Mouse (Mus musculus) testis, adult 10 weeks (tissue): ENCODE results near the gene Ric8a. TPM values are rescaled to one million over a fixed set of nuclear protein-coding genes. Genes with fewer than 3 reads are reported as not detected.

Source experiments
- polyA plus RNA-seq: library from polyadenylated mRNA; stranded (reverse); fragments of 350-450 nt; fragmentation: Illumina TruSeq; extraction: RNeasy Lipid Tissue Mini Kit (QIAGEN cat#74804); gene quantifications from one replicate; pipeline ENCODE4 v1.2.3, GENCODE M21; 2014; ENCODE audit warnings: low read depth, low replicate concordance

Ric8a gene
- 2.5 TPM for polyA plus RNA-seq

DNA sequence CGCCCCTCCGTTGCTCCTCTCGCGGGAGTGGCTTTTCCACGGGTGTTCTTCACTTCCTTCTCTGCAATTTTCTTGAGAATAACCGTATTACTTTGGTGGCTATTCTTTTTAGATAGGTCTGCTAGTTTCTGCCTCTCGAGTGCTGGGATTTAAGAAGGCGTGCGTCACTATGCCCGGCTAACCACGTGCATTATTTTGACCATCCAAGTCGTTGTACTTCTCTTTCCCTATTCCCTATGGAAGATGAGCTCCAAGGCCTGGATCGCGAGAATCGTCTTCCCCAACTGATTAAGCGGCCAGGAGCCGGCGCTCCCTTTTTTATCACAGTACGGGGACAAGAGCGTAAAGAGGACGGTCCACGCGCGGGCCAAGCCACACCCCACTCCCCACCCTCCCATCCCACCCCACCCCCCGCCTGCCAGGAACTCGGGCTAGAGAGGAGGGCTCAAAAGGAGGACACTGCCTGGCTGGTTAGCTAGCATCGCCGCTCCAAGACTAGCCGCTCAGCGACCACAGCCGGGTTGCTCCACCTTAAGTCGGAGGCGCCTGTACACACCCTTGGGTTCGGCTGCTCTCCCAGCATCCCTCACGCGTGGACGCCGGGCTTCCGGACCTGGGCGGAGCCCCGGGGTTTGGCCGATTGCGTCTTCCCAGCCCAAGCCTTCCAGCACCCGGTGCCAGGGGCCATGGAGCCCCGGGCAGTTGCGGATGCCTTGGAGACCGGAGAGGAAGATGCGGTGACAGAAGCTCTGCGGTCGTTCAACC lies at the start of gene Ric8a:
TSS of gene Ric8a (plus strand) at position 173 of the 765 bp plus-strand sequence.

DNA sequence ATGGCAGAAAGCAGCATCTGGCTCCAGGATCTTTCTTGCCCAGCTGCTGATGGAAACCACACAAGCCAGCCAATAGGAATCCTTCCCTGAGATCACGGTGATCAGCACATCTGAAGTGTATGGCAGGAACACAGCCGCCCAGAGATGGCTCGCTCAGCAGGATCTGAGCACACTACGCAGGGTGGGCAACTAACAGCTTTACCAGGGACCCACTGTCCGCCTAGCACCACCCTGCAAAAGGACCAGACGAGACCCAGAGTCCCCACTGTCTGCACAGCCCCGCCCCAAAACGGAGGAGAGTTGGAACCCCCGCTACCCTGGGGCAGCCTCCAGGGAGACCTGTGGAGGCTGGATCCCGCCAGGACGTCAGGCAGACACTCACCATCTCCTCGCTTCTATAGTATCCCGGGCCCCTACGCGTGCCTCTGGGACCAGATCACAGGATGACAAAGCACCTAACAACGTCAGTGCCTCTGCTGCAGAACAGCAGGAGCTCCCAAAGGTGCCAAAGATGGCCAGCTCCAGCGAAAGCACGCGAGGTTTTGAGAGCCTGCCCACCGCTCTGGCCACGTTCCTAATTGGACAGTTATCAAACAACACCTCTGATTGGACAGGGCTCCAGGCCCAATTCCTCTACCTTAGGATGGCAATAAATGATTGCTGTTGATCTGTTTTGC lies 35.0 kb upstream of the Ric8a start, which contains the start of gene Zfp941:
TSS of gene Zfp941 (minus strand) at position 526 of the 677 bp plus-strand sequence.

DNA sequence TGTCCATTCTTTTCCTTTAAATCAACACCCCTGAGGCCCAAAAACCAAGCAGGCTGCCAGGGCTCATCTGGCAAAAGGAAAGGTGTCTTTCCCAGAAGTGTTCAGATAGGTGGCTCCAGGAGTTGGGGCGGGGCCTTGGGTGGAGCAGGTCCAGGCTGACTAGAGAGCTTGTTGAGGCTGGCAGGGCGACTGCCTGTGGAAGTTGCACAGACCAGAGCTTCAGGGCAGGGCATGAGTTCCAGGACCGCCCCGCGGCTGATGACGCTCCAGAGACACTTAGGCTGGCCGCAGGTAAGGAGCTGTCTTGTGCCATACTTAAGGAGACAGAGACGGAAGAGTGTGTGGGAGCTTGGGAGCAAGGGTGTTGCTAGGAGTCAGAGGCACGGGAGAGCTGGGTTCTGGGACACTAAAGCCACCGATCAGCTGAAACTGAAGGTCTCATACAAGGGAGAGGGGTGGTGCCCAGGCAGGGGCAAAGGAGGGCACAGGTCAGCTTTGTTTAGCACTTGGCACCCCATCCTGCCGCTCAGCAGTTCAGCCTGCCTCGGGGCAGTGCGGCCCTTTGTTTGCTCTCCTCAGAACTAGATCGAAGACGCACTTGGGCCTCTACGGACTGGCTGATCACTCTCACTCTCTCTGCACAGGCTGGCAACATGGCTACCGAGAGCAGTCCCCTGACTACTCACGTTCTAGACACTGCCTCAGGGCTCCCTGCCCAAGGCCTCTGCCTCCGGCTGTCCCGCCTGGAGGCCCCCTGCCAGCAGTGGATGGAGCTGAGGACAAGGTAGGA lies 21.6 kb upstream of the Ric8a start, which contains the start of gene Urah:
TSS of gene Urah (plus strand) at position 51 of the 790 bp plus-strand sequence.

DNA sequence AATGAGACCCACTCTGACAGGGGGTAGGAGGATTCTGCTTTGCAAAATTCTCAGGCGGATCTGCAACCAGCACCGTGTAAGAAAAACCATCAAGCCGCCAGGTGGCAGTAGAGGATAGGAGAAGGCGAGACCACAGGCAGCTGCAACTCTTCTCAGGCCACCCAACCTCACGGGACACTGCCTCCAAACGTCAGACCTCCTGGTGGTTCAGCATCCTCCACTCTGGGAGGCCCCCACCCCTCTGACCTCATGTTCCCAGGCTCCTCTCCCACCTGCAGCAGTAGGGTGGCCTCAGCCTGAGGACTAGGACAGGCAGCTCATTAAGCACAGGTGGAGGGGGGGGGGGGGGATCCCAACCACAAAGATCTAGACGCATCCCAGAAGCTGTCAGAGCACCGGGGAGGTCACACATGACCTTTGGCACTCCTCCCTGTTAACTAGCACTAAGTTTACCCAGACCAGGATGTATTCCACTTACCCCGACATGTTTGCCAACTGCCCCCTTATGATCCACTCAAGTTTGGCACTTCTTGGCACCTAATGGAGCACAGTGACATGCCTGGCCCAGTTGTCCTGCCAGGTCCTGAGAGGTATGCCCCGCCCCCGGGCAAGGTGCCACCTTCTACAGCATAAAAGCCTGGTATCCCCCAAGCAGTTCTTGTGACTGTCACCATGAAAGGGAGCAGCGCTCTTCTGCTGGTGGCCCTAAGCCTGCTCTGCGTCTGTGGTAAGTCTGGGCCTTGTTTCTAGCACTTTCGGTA lies 11.7 kb upstream of the Ric8a start, which contains the start of gene Scgb1c1:
TSS of gene Scgb1c1 (plus strand) at position 643 of the 761 bp plus-strand sequence.

DNA sequence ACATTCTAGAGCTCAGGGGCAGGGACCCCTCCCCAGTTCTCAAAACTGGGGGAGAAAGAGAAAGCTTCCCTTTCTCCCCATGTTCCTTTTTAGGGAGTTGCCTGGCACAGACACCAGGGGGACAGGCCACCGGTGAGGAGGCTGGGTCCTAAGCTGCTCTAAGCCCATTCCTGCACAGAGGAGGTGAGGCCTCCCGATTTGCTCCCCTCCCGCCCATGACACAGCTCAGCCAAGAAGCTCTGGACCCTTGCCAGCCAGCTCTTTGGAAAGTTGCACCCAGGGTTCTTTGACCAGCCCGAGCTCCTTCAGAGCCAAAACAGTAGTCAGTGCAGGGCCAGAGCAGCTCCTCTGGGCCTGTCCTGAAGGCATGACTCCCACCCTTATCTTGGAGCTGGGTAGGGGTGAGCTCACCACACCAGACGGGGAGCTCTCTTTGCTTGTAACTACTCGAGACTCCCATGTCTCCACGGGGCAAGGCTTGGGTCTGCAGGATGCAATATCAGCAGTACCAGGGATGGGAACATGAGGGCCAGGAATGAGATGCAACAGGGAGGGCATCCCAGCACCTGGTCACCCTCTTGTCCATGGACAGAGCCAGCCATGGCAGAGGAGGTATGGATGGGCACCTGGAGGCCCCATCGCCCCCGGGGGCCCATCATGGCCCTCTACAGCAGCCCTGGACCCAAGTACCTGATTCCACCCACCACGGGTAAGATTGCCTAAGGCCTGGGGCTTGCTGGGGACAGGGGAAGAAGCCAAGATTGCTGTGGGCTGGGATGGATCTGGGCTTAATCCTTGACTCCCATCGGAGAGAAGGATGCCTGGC lies 8.8 kb upstream of the Ric8a start, which contains the start of gene Odf3:
TSS of gene Odf3 (plus strand) at position 51 of the 826 bp plus-strand sequence.

DNA sequence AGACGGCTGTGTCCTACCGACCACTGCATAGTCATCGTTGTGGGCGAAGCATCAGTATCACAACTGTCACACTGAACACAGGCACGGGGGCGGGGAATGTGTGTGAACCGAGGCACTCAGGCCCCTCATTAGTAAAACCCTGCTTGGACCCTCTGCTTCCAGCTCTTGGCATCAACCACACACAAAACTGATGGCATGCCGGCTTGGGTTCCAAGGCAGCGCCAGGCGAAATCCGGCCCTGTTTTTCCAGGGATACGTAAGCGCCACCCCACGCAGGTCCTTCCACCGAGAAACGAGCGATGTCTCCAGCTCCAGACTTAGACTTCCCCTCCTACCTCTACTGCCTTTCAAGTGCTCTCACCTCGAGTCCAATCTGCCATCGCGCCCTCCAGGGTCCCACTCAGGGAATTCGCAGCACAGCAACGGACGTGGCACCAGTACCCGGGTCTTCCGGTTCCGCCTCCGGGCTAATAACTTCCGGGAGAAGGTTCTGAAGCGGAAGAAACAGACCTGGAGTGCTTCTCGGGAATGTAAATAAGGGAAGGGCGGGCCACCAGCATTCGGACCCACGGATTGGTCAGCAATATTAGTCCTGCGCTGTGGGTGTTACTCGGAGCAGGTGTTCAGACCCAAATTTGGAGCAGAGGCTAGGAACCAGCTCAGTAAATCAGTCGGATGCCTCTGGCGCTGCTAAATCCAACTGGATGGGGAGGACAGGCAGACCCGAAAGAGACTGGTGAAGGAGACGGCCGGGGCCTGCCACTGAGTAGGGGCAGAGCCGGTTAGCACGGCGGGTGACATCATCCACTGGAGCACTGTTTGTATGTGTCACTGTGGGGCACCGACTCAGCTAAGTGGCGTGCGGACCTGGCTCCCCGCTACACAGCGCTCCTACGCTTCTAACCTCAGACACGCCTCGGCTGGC lies 635 bp upstream of the Ric8a start, which contains the start of gene Gm45785:
TSS of gene Gm45785 (minus strand) at position 472 of the 925 bp plus-strand sequence.

DNA sequence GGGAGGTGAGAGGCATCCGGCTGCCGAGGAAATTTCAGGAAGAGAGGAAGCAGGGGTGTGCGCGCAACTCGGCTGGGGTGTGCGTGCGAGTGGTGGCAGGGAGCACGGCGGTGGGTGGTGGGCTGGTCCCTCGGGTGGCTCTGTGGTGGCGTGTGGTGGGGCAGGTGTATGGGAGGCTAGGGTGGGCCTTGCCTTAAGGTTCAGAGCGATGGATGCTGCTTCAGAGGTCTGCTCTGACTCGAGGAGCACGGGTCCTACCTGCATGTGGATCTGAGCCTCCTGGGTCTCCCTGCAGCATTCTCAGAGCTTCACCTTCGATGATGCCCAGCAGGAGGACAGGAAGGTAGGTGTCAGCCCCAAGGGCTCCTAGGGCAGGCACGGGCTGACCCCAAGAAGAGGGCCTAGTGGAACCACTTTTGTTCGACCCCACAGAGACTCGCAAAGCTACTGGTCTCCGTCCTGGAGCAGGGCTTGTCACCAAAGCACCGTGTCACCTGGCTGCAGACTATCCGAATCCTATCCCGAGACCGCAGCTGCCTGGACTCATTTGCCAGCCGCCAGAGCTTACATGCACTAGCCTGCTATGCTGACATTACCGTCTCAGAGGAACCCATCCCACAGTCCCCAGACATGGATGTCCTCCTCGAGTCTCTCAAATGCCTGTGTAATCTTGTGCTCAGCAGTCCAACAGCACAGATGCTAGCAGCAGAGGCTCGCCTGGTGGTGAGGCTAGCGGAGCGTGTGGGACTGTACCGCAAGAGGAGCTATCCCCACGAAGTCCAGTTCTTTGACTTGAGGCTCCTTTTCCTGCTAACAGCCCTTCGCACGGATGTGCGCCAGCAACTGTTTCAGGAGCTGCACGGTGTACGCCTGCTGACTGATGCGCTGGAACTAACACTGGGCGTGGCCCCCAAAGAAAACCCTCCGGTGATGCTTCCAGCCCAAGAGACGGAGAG lies 1.1 kb downstream of the Ric8a start, which contains the start of gene Bet1l:
TSS of gene Bet1l (minus strand) at position 28 of the 956 bp plus-strand sequence.

DNA sequence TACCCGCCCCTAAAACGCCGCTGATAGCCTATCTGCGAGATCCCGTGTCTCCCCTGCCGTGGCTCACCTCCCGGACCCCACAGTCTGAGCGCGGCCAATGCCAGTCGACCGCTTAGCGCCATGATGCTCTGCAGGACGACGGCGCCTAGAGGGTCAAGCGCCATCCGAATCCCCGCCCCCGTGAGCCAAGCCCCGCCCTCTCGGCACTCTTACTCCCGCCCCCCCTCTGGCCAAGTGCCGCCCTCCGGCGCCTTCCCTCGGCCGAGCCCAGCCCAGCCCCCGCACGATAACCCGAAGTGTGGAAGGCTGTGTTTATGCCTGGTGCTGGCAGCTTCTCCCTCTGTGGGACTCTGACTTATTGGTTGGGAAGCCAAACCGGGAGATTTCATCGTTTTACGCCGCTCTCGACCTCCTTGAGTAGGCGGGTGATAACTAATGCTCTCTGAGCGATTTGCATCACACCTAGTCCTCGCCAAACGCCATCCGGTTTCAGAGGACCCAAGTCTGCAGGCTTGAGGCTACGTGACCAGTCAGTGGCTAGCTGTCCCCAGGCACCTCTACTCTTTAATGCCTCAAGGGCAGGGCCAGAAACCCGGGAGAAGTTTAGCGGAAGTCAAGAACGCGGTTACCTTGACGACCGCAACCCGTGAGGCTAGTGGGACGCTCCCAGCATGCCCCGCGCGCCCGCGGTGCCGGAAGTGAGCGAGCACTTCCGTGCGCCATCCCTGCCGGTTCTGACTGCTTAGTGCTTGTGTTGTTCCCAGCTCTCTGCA lies 25.1 kb downstream of the Ric8a start, which contains the start of the genes Psmd13 and Sirt3:
TSS of gene Psmd13 (plus strand) at position 273 of the 773 bp plus-strand sequence.
TSS of gene Sirt3 (minus strand) at position 614 of the 773 bp plus-strand sequence.

DNA sequence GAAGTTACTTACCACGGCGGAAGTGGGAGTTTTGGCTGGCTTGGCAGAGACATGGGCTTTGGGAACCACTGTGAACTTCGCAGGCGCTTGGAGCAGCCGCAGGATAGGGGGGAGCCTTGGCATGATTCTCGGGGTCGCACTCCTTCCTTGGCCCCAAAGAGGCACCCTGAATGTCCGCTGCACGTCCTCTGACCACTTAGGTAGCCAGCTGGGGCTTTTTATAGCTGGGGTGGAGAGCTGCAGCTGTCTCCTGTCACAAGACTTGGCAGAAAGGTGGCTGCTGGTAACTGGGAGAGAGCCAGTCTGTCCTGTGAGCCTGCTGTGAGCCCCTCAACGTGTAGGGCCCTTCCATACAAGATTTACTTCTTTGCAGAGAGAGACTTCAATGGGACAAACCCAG lies 43.5 kb downstream of the Ric8a start, which contains the start of gene Cox8b:
TSS of gene Cox8b (minus strand) at position 227 of the 400 bp plus-strand sequence.

Other genes with a start within 250 kb of the Ric8a start
- not detected for gene Olfr61, start 228.0 kb upstream of the Ric8a start, polyA plus RNA-seq
- not detected for gene Olfr53, start 210.5 kb upstream of the Ric8a start, polyA plus RNA-seq
- gene Olfr539, start 197.0 kb upstream of the Ric8a start, polyA plus RNA-seq: 0.08 TPM
- not detected for gene Olfr45, start 175.0 kb upstream of the Ric8a start, polyA plus RNA-seq
- gene Olfr541, start 159.7 kb upstream of the Ric8a start, polyA plus RNA-seq: not detected
- 1.8 TPM for gene Cyp2e1, start 93.2 kb upstream of the Ric8a start, polyA plus RNA-seq
- gene Syce1, start 69.1 kb upstream of the Ric8a start, polyA plus RNA-seq: 395 TPM
- gene Zfp941, start 34.8 kb upstream of the Ric8a start, polyA plus RNA-seq: 5.9 TPM
- gene Urah, start 21.9 kb upstream of the Ric8a start, polyA plus RNA-seq: not detected
- gene Scgb1c1, start 11.4 kb upstream of the Ric8a start, polyA plus RNA-seq: not detected
- gene Odf3, start 9.2 kb upstream of the Ric8a start, polyA plus RNA-seq: 8.1 TPM
- not detected for gene Gm45785, start 626 bp upstream of the Ric8a start, polyA plus RNA-seq
- 4.3 TPM for gene Bet1l, start 620 bp downstream of the Ric8a start, polyA plus RNA-seq
- gene Psmd13, start 25.0 kb downstream of the Ric8a start, polyA plus RNA-seq: 142 TPM
- gene Sirt3, start 25.4 kb downstream of the Ric8a start, polyA plus RNA-seq: 9.5 TPM
- not detected for gene Cox8b, start 43.5 kb downstream of the Ric8a start, polyA plus RNA-seq
- gene Nlrp6, start 63.9 kb downstream of the Ric8a start, polyA plus RNA-seq: not detected
- gene Pgghg, start 84.4 kb downstream of the Ric8a start, polyA plus RNA-seq: 0.11 TPM
- not detected for gene Ifitm5, start 93.3 kb downstream of the Ric8a start, polyA plus RNA-seq
- not detected for gene Gm45717, start 99.0 kb downstream of the Ric8a start, polyA plus RNA-seq
- gene Ifitm2, start 99.0 kb downstream of the Ric8a start, polyA plus RNA-seq: 4.3 TPM
- gene Ifitm1, start 110.3 kb downstream of the Ric8a start, polyA plus RNA-seq: not detected
- gene Ifitm3, start 153.8 kb downstream of the Ric8a start, polyA plus RNA-seq: 1.7 TPM
- not detected for gene Ifitm6, start 161.0 kb downstream of the Ric8a start, polyA plus RNA-seq
- not detected for gene Gm17387, start 172.2 kb downstream of the Ric8a start, polyA plus RNA-seq
- gene B4galnt4, start 204.1 kb downstream of the Ric8a start, polyA plus RNA-seq: 1.2 TPM
- gene Pkp3, start 221.3 kb downstream of the Ric8a start, polyA plus RNA-seq: not detected
- gene Sigirr, start 243.6 kb downstream of the Ric8a start, polyA plus RNA-seq: not detected